Mouse (Mus musculus) CH12.LX (cell line): ENCODE measurements around the gene Ankrd2. TPM values are rescaled to one million over a fixed set of nuclear protein-coding genes. Genes with fewer than 3 reads are reported as not detected.

ENCODE experiments used
- DNase-seq: peaks from one replicate; pipeline ENCODE4 v3.0.0-alpha.2; 2013; ENCODE audit errors: extremely low read depth
- H3K27ac ChIP-seq: 2 replicates; pipeline ENCODE4 v1.5.1; 2012; ENCODE audit warnings: low read depth, mild to moderate bottlenecking, control low read depth, moderate library complexity; ENCODE audit not compliant: insufficient read depth
- H3K27me3 ChIP-seq: replicated peaks from 2 replicates; pipeline ENCODE3; 2012; ENCODE audit warnings: inconsistent platforms
- H3K36me3 ChIP-seq, 2 experiments: replicated peaks in 1 of 2; 2 replicates each; pipeline versions ENCODE3 to v1.6.1; 2012; ENCODE audit warnings: inconsistent platforms in 1 of 2, low read length in 1 of 2, mild to moderate bottlenecking in 1 of 2, mixed read lengths in 1 of 2, moderate library complexity in 1 of 2; ENCODE audit not compliant: control insufficient read depth in 1 of 2, insufficient read depth in 1 of 2
- H3K4me1 ChIP-seq, 2 experiments: 2 replicates each; pipeline ENCODE4 v1.6.1; 2012; ENCODE audit warnings: inconsistent platforms in 1 of 2, moderate library complexity in 1 of 2; ENCODE audit not compliant: insufficient read depth in 2 of 2, control insufficient read depth in 1 of 2
- H3K4me2 ChIP-seq: 2 replicates; pipeline ENCODE4 v1.6.1; 2012; ENCODE audit warnings: low read depth, mild to moderate bottlenecking, control low read depth; ENCODE audit not compliant: poor library complexity, insufficient read depth, severe bottlenecking
- H3K4me3 ChIP-seq, 3 experiments: fragments of 150-350 bp in 1 of 3; sonication (generic) in 1 of 3; replicated peaks in 1 of 3; 2 replicates each; pipeline versions ENCODE3 to v1.5.1; 2011 to 2012; ENCODE audit warnings: low read depth in 2 of 3, low read length in 2 of 3, mild to moderate bottlenecking in 2 of 3, moderate library complexity in 2 of 3, control low read depth in 1 of 3, improper control_type of control experiment in 1 of 3, inconsistent platforms in 1 of 3, mixed read lengths in 1 of 3; ENCODE audit not compliant: poor library complexity in 1 of 3
- H3K79me2 ChIP-seq: replicated peaks from 2 replicates; pipeline ENCODE4 v1.6.1; 2012; ENCODE audit warnings: mild to moderate bottlenecking, moderate library complexity; ENCODE audit not compliant: control insufficient read depth, poor library complexity, insufficient read depth, severe bottlenecking; ENCODE audit errors: extremely low read depth
- H3K9ac ChIP-seq: 2 replicates; pipeline ENCODE4 v1.6.1; 2012; ENCODE audit warnings: low read depth, mild to moderate bottlenecking, control low read depth, moderate library complexity; ENCODE audit not compliant: insufficient read depth
- H3K9me3 ChIP-seq: replicated peaks from 2 replicates; pipeline ENCODE3; 2012; ENCODE audit warnings: low read length, inconsistent platforms, mixed read lengths
- BHLHE40 ChIP-seq: IDR thresholded peaks from 2 replicates; pipeline ENCODE4 v1.6.1; 2011; ENCODE audit warnings: mild to moderate bottlenecking, low read depth, low read length, improper control_type of control experiment
- CHD1 ChIP-seq: IDR thresholded peaks from 2 replicates; pipeline ENCODE4 v1.6.1; 2012; ENCODE audit warnings: low read depth, low read length, improper control_type of control experiment, inconsistent platforms
- CHD2 ChIP-seq: IDR thresholded peaks from 2 replicates; pipeline ENCODE4 v1.6.1; 2011; ENCODE audit warnings: low read length, improper control_type of control experiment
- ELF1 ChIP-seq: IDR thresholded peaks from 2 replicates; pipeline ENCODE4 v1.6.1; 2014; ENCODE audit warnings: low read depth, mild to moderate bottlenecking, inconsistent platforms, low read length, improper control_type of control experiment
- EP300 ChIP-seq: IDR thresholded peaks from 2 replicates; pipeline ENCODE4 v1.6.1; 2011; ENCODE audit warnings: low read length, improper control_type of control experiment
- ETS1 ChIP-seq: conservative IDR thresholded peaks from 2 replicates; pipeline ENCODE4 v1.6.1; 2012; ENCODE audit warnings: low read depth, mild to moderate bottlenecking, inconsistent platforms, low read length, improper control_type of control experiment, moderate library complexity
- GABPA ChIP-seq: IDR thresholded peaks from 2 replicates; pipeline ENCODE4 v1.6.1; 2012; ENCODE audit warnings: low read depth, low read length, improper control_type of control experiment, inconsistent platforms; ENCODE audit not compliant: insufficient replicate concordance
- IRF4 ChIP-seq: IDR thresholded peaks from 2 replicates; pipeline ENCODE4 v1.6.1; 2014; ENCODE audit warnings: low read depth, mild to moderate bottlenecking, inconsistent platforms, low read length, improper control_type of control experiment
- JUND ChIP-seq: conservative IDR thresholded peaks from 2 replicates; pipeline ENCODE4 v1.6.1; 2011; ENCODE audit warnings: low read depth, low read length, improper control_type of control experiment
- MAX ChIP-seq: IDR thresholded peaks from 2 replicates; pipeline ENCODE4 v1.6.1; 2011; ENCODE audit warnings: low read length, improper control_type of control experiment
- MYC ChIP-seq: IDR thresholded peaks from 2 replicates; pipeline ENCODE4 v1.6.1; 2011; ENCODE audit warnings: low read depth, mild to moderate bottlenecking, improper control_type of control experiment, low read length
- NRF1 ChIP-seq: IDR thresholded peaks from 2 replicates; pipeline ENCODE4 v1.6.1; 2014; ENCODE audit warnings: low read depth, mild to moderate bottlenecking, inconsistent platforms, low read length, improper control_type of control experiment, moderate library complexity
- RAD21 ChIP-seq: IDR thresholded peaks from 2 replicates; pipeline ENCODE4 v1.6.1; 2011; ENCODE audit warnings: low read depth, mild to moderate bottlenecking, low read length, improper control_type of control experiment, moderate library complexity
- SIN3A ChIP-seq: IDR thresholded peaks from 2 replicates; pipeline ENCODE4 v1.6.1; 2012; ENCODE audit warnings: low read length, improper control_type of control experiment, inconsistent platforms
- SMC3 ChIP-seq: IDR thresholded peaks from 2 replicates; pipeline ENCODE4 v1.6.1; 2011; ENCODE audit warnings: low read depth, low read length, improper control_type of control experiment
- TCF12 ChIP-seq: IDR thresholded peaks from 2 replicates; pipeline ENCODE4 v1.6.1; 2014; ENCODE audit warnings: low read depth, mild to moderate bottlenecking, inconsistent platforms, low read length, improper control_type of control experiment
- USF2 ChIP-seq: conservative IDR thresholded peaks from 2 replicates; pipeline ENCODE4 v1.6.1; 2011; ENCODE audit warnings: low read depth, low read length, improper control_type of control experiment
- ZKSCAN1 ChIP-seq: IDR thresholded peaks from 2 replicates; pipeline ENCODE4 v1.6.1; 2012; ENCODE audit warnings: low read depth, inconsistent platforms, low read length, improper control_type of control experiment, borderline replicate concordance
- ZNF384 ChIP-seq: IDR thresholded peaks from 2 replicates; pipeline ENCODE4 v1.6.1; 2012; ENCODE audit warnings: low read depth, low read length, improper control_type of control experiment, inconsistent platforms
- dilution Hi-C: fragments of 300-500 bp; cut with MboI; formaldehyde crosslinking; loops from 2 replicates; pipeline ENCODE4 v1.14.3; 2020; ENCODE audit warnings: low sequenced_read_pairs; ENCODE audit not compliant: extremely low pct_unique_long_range_greater_than_20kb, extremely low pct_ligation_motif_present
- in situ Hi-C: fragments of 300-500 bp; cut with MboI; formaldehyde crosslinking; loops from 3 replicates; pipeline ENCODE4 v1.14.3; 2019; ENCODE audit warnings: low sequenced_read_pairs, low pct_ligation_motif_present, low pct_unique_long_range_greater_than_20kb, mixed read lengths
- polyA plus RNA-seq: library from polyadenylated mRNA; unstranded; fragments of >175 nt; gene quantifications from 2 replicates; pipeline ENCODE4 v1.2.1, GENCODE M21; 2012; ENCODE audit warnings: low read depth; ENCODE audit not compliant: insufficient read length
- total RNA-seq, 2 experiments: library from RNA; depleted of rRNA; stranded (reverse); fragments of 300-350 nt in 1 of 2; fragments of >200 nt in 1 of 2; gene quantifications; 2 replicates each; pipeline ENCODE4 v1.2.3; 2012 to 2014

Ankrd2 gene
- total and polyA plus RNA-seq, 3 experiments, result not detected

GRCm38 (mm10) chr19:42016840-42017239, 19.0 kb upstream of the Ankrd2 start:
- no peak overlapping the region for H3K27ac ChIP-seq
- no peak overlapping the region for H3K4me3 ChIP-seq
- H3K9me3 ChIP-seq, result no peaks in the 10 kb centered on the region
- dilution Hi-C loops, result no loop called here
- in situ Hi-C loops, result no loop called here
- no peak for DNase-seq
- H3K4me1 ChIP-seq, result peaks cover 19 to 48% of the 10 kb centered on the region in 2 experiments; a peak in 3 of 4 replicates
- H3K27me3 ChIP-seq, result no peaks in the 10 kb centered on the region
- H3K79me2 ChIP-seq, result no peaks in the 10 kb centered on the region
- H3K9ac ChIP-seq, result no peak overlapping the region
- H3K4me2 ChIP-seq, result no peak overlapping the region
- no peaks in the 10 kb centered on the region for H3K36me3 ChIP-seq
- TF ChIP-seq MYC, result no peak
- TF ChIP-seq, all 38 proteins: peak for 0

- no peak overlapping the region for H3K4me3 ChIP-seq
- H3K4me2 ChIP-seq, result no peak overlapping the region
- H3K27ac ChIP-seq, result no peak overlapping the region
- H3K4me1 ChIP-seq, result peaks cover 25 to 56% of the 10 kb centered on the region in 2 experiments
- TF ChIP-seq JUND (0 out of 2 replicates have a peak, but pooled peaks have one; percentile 16), ETS1 (peak; percentile 71), ELF1 (0 out of 2 replicates have a peak, but pooled peaks have one; percentile 29), MAX (no peak), TCF12 (0 out of 2 replicates have a peak, but pooled peaks have one; percentile 27), EP300 (peak; percentile 37; the same call in 1 of the 2 replicates)
- in situ Hi-C loops (no loop called here), dilution Hi-C loops (no loop called here)
- no peaks in the 10 kb centered on the region for H3K79me2 ChIP-seq
- no peaks in the 10 kb centered on the region for H3K9me3 ChIP-seq
- DNase-seq, result peak; percentile 54
- no peaks in the 10 kb centered on the region for H3K27me3 ChIP-seq
- no peak overlapping the region for H3K9ac ChIP-seq
- H3K36me3 ChIP-seq, result peaks cover 0 to under 1% of the 10 kb centered on the region in 2 experiments
Observed at GRCm38 (mm10) chr19:42017399-42018247, 18.2 kb upstream of the Ankrd2 start.

- TF ChIP-seq GABPA, result no peak
- TF ChIP-seq ZKSCAN1, result no peak
- TF ChIP-seq BHLHE40, result no peak
- TF ChIP-seq EP300, result no peak
- no peak for TF ChIP-seq NRF1
- TF ChIP-seq RAD21, result no peak
- no peak for TF ChIP-seq CHD1
- TF ChIP-seq ZNF384, result no peak
- no peak for TF ChIP-seq MAX
- TF ChIP-seq ETS1, result no peak
- TF ChIP-seq CHD2, result no peak
- no peak for TF ChIP-seq USF2
- no peak for TF ChIP-seq IRF4
- no peak for TF ChIP-seq SIN3A
- TF ChIP-seq MYC, result no peak
- no peak for TF ChIP-seq JUND
- no peak for TF ChIP-seq SMC3
- Histone ChIP-seq H3K4me3 (peak overlapping the region in 1 of 3 experiments; percentile 45), H3K36me3 (peaks cover 0 to 7% of the 10 kb centered on the region in 2 experiments), H3K79me2 (no peaks in the 10 kb centered on the region), H3K9me3 (no peaks in the 10 kb centered on the region), H3K9ac (no peak overlapping the region), H3K27me3 (no peaks in the 10 kb centered on the region), H3K4me1 (peaks cover 31 to 62% of the 10 kb centered on the region in 2 experiments), H3K4me2 (no peak overlapping the region), H3K27ac (no peak overlapping the region)
- in situ Hi-C loops (no loop called here), dilution Hi-C loops (no loop called here)
- peak; percentile 27 for DNase-seq
Observed at GRCm38 (mm10) chr19:42019011-42019522, 16.7 kb upstream of the Ankrd2 start.
